Mouse (Mus musculus): ENCODE data around the gene Rps15a. TPM values are rescaled to one million over a fixed set of nuclear protein-coding genes. Genes with fewer than 3 reads are reported as not detected.

The Rps15a gene
- polyA plus RNA-seq, 1 experiment from 2014 or later: 1,074 TPM

DNA sequence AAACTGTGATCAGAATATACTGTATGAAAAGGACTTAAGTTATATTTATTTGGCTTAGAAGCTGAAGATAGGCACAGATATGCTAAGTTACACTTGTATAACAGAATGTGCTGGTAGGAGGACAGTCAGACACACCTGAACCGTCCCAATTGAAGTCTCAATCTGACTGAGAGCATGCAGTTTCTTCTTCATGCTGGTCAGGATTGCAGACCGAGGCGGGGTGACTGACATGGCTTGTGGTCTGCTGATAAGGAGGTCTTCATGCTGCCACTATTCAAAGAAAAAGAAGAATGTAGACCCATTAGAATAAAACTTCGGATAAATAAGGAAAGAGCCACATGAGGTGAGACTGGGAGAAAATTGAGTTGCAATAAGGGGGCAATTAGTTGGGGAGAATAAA is 27.1 kb upstream of the Rps15a start:
- no peaks in the 10 kb centered on the region for H3K4me1 ChIP-seq (replicated peaks; ENCODE audit: insufficient read depth, low read length)
- DNase-seq (ENCODE audit: low spot score): no peak
- no peaks in the 10 kb centered on the region for H3K27me3 ChIP-seq (ENCODE audit: insufficient read depth, low read length)
- no peak overlapping the region for H3K9ac ChIP-seq (ENCODE audit: low read depth, low read length)
- no peak overlapping the region for H3K27ac ChIP-seq
- H3K4me2 ChIP-seq (ENCODE audit: low read length): no peak overlapping the region
- peaks cover 44% of the 10 kb centered on the region for H3K36me3 ChIP-seq (ENCODE audit: insufficient read depth, low read length)
- WGBS: 88% methylated on average over 4 of the region's 4 CpGs
- H3K9me3 ChIP-seq (replicated peaks; ENCODE audit: low read length): no peaks in the 10 kb centered on the region
- no peak overlapping the region for H3K4me3 ChIP-seq (replicated peaks; ENCODE audit: low read depth, low read length)
- ATAC-seq (replicated peaks; ENCODE audit: low FRiP score, low read depth): no peak
- no peak for TF ChIP-seq CTCF (IDR thresholded peaks at IDR 0.05; ENCODE audit: low read depth)

DNA sequence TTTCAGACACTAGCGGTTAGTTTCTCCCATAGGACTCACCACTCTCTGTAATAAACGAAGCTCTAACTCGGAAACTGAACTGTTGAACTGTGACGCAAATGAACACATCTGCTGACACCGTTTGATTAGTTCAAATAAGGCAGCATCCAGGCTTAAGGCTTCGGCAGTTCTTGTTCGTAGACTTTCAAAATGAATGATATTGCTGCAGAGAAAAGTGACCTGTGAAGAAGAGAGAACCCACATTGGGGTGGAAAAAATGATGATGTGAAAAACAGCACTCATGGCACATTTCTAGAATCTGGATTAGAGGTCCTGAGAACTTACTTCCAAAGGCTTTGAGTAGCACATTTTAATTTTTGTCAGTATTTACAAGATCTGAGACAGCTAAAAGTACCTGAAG is 25.3 kb upstream of the Rps15a start:
- Histone ChIP-seq H3K27me3 (ENCODE audit: insufficient read depth, low read length) (no peaks in the 10 kb centered on the region), H3K27ac (no peak overlapping the region), H3K4me3 (replicated peaks; ENCODE audit: low read depth, low read length) (no peak overlapping the region), H3K4me2 (ENCODE audit: low read length) (no peak overlapping the region), H3K36me3 (ENCODE audit: insufficient read depth, low read length) (peaks cover 59% of the 10 kb centered on the region), H3K9me3 (replicated peaks; ENCODE audit: low read length) (no peaks in the 10 kb centered on the region), H3K9ac (ENCODE audit: low read depth, low read length) (no peak overlapping the region), H3K4me1 (replicated peaks; ENCODE audit: insufficient read depth, low read length) (no peaks in the 10 kb centered on the region)
- DNase-seq (ENCODE audit: low spot score) (no peak), ATAC-seq (replicated peaks; ENCODE audit: low FRiP score, low read depth) (no peak)
- TF ChIP-seq CTCF (IDR thresholded peaks at IDR 0.05; ENCODE audit: low read depth): no peak
- WGBS: 89% methylated on average over 7 of the region's 7 CpGs

DNA sequence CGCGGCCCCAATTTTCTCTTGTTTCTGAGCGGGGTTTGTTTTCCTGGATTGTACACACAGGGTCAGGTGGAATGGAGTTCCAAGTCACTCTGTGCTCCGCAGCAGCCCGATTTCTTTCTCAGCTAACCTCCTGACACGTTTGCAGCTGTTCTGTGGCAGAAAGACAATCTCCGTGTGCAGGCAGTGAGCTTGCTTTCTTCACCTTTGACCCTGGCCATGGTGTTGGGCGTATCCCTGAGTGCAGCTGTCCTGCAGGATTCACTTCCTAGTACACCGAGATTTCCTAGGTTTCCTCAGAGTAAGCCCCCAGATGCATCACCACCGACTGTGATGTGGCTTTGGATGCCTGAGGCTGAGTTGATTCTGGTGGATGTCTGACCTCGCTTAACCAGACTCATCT is 19.1 kb upstream of the Rps15a start:
- 70% methylated on average over 11 of the region's 11 CpGs for WGBS
- H3K36me3 ChIP-seq (ENCODE audit: insufficient read depth, low read length): peaks cover 47% of the 10 kb centered on the region

GRCm38 (mm10) chr7:118129430-118130041 is 13.5 kb upstream of the Rps15a start, which contains the start of gene Arl6ip1:
TSS of gene Arl6ip1 (minus strand) at chr7:118129662.
- DNase-seq (ENCODE audit: low spot score) (peak; percentile 99), ATAC-seq (replicated peaks; ENCODE audit: low FRiP score, low read depth) (peak; percentile 99)
- 0 out of 2 replicates have a peak, but pooled peaks have one; percentile 2 for TF ChIP-seq CTCF (IDR thresholded peaks at IDR 0.05; ENCODE audit: low read depth)

More for the DNA sequence above, 19.1 kb upstream of the Rps15a start:
- H3K9me3 ChIP-seq (replicated peaks; ENCODE audit: low read length): no peaks in the 10 kb centered on the region
- ATAC-seq (replicated peaks; ENCODE audit: low FRiP score, low read depth) (no peak), DNase-seq (ENCODE audit: low spot score) (no peak)
- H3K9ac ChIP-seq (ENCODE audit: low read depth, low read length): no peak overlapping the region
- no peak overlapping the region for H3K27ac ChIP-seq
- no peaks in the 10 kb centered on the region for H3K27me3 ChIP-seq (ENCODE audit: insufficient read depth, low read length)
- TF ChIP-seq CTCF (IDR thresholded peaks at IDR 0.05; ENCODE audit: low read depth): no peak
- H3K4me2 ChIP-seq (ENCODE audit: low read length): no peak overlapping the region
- H3K4me1 ChIP-seq (replicated peaks; ENCODE audit: insufficient read depth, low read length): no peaks in the 10 kb centered on the region
- H3K4me3 ChIP-seq (replicated peaks; ENCODE audit: low read depth, low read length): no peak overlapping the region

DNA sequence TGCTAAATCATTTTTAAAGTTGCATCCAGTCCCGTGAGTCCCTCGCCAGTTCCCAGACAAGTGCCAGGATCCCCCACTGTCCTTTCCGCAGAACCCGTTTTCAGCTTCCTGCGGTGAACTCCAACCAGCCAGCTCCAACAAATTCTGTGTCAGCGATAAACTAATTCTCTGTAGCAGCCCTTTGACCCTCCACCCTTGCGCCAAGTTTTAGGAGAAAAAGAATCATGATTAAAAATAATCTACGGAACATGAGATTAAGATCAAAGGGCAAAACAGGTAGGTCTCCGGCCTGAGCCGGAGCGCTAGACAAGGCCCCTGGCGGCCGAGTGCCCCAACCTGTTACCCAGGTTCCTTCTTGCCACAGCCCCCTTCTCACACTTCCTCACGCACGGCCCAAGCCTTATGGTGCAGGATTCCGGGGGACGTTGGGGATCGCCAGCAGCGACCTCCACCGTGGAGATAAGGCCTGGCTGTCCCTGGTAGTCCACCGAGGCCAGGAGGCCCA is 13.0 kb upstream of the Rps15a start:
- no peaks in the 10 kb centered on the region for H3K9me3 ChIP-seq (replicated peaks; ENCODE audit: low read length)
- H3K4me1 ChIP-seq (replicated peaks; ENCODE audit: insufficient read depth, low read length): peaks cover 18% of the 10 kb centered on the region
- peak overlapping the region; percentile 67 for H3K4me3 ChIP-seq (replicated peaks; ENCODE audit: low read depth, low read length)
- H3K27me3 ChIP-seq (ENCODE audit: insufficient read depth, low read length): no peaks in the 10 kb centered on the region
- under 1% methylated on average over 21 of the region's 21 CpGs for WGBS
- DNase-seq (ENCODE audit: low spot score) (peak; percentile 56), ATAC-seq (replicated peaks; ENCODE audit: low FRiP score, low read depth) (peak; percentile 71)
- TF ChIP-seq CTCF (IDR thresholded peaks at IDR 0.05; ENCODE audit: low read depth): peak; percentile 16; the same call in 1 of the 2 replicates
- peak overlapping the region; percentile 91 for H3K27ac ChIP-seq
- peak overlapping the region; percentile 74 for H3K9ac ChIP-seq (ENCODE audit: low read depth, low read length)
- H3K4me2 ChIP-seq (ENCODE audit: low read length): peak overlapping the region; percentile 71
- H3K36me3 ChIP-seq (ENCODE audit: insufficient read depth, low read length): 0 out of 2 replicates have a peak, but pooled peaks cover 6% of the 10 kb centered on the region

More at GRCm38 (mm10) chr7:118129430-118130041, 13.5 kb upstream of the Rps15a start, which contains the start of gene Arl6ip1:
- Histone ChIP-seq H3K4me2 (ENCODE audit: low read length) (peak within 1 kb of the TSS; percentile 71), H3K27me3 (ENCODE audit: insufficient read depth, low read length) (no peaks in the 10 kb centered on the region), H3K36me3 (ENCODE audit: insufficient read depth, low read length) (peaks cover 4% of the 10 kb centered on the region; the same call in 1 of the 2 replicates), H3K27ac (peak within 1 kb of the TSS; percentile 91), H3K9me3 (replicated peaks; ENCODE audit: low read length) (no peaks in the 10 kb centered on the region), H3K9ac (ENCODE audit: low read depth, low read length) (peak within 1 kb of the TSS; percentile 74), H3K4me3 (replicated peaks; ENCODE audit: low read depth, low read length) (peak within 1 kb of the TSS; percentile 67), H3K4me1 (replicated peaks; ENCODE audit: insufficient read depth, low read length) (peaks cover 18% of the 10 kb centered on the region)
- under 1% methylated on average over 39 of the region's 39 CpGs for WGBS

DNA sequence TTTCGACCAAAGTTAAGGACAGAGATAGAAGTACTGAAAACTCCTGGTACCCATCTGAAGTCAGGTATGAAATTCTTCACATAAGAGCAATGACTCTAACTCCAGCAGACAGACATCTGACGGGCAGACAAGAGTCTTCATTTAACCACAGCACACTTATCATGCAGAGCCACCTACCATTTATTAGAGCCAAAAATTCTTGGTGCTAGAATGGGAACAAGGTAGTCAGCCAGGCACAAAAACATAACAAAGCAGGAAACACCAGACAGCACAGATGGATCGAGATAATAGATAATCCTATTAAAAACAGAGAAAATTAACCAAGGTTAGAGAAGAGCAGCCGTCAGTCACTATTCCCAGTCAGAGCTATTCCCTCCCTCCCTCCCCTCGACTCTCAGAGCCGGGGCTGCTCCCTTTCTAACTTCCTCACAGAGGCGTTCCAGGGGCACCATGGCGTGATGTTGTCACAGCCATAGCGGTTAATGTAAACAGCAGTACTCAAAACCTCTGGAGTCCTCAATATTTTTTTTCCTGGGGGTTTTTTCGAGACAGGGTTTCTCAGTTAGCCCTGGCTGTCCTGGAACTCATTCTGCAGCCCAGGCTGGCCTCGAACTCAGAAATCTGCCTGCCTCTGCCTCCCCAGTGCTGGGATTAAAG is 10.4 kb upstream of the Rps15a start:
- ATAC-seq (replicated peaks; ENCODE audit: low FRiP score, low read depth) (no peak), DNase-seq (ENCODE audit: low spot score) (no peak)
- H3K27me3 ChIP-seq (ENCODE audit: insufficient read depth, low read length): no peaks in the 10 kb centered on the region
- peaks cover 18% of the 10 kb centered on the region for H3K4me1 ChIP-seq (replicated peaks; ENCODE audit: insufficient read depth, low read length)
- H3K36me3 ChIP-seq (ENCODE audit: insufficient read depth, low read length): peaks cover 17% of the 10 kb centered on the region; the same call in 1 of the 2 replicates
- H3K9me3 ChIP-seq (replicated peaks; ENCODE audit: low read length): no peaks in the 10 kb centered on the region
- no peak overlapping the region for H3K4me3 ChIP-seq (replicated peaks; ENCODE audit: low read depth, low read length)
- 60% methylated on average over 11 of the region's 11 CpGs for WGBS
- no peak overlapping the region for H3K27ac ChIP-seq
- H3K9ac ChIP-seq (ENCODE audit: low read depth, low read length): no peak overlapping the region
- TF ChIP-seq CTCF (IDR thresholded peaks at IDR 0.05; ENCODE audit: low read depth): no peak
- H3K4me2 ChIP-seq (ENCODE audit: low read length): no peak overlapping the region
